Mouse (Mus musculus): Measurements from ENCODE around the gene Nphs2.

DNA sequence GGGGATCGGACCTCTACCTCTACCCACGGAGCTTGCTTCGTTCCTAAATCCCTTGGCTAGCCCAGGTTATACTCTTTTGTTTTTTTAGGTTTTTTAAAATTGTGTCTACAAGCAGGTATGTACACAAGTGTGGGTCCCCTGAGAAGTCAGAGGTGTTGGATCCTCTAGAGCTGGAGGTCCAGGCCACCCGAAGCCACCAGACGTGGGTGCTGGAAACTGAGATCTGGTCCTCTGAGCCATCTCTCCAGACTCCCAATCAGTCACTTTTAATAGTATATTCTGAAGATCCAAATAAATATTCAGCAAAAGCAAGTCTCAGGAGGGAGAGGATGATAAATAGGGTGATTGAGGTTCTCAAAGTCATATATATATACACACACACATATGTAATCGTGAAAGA lies 20.5 kb upstream of the Nphs2 start:
- TF ChIP-seq CTCF (IDR thresholded peaks at IDR 0.05; ENCODE audit: borderline replicate concordance, extremely low read depth, insufficient read depth, insufficient read length) (no peak), POLR2A (IDR thresholded peaks at IDR 0.05; ENCODE audit: borderline replicate concordance, extremely low read depth, insufficient read depth, insufficient read length, poor library complexity, severe bottlenecking) (no peak)
